Mouse (Mus musculus): ENCODE results near the gene Mlec.

DNA sequence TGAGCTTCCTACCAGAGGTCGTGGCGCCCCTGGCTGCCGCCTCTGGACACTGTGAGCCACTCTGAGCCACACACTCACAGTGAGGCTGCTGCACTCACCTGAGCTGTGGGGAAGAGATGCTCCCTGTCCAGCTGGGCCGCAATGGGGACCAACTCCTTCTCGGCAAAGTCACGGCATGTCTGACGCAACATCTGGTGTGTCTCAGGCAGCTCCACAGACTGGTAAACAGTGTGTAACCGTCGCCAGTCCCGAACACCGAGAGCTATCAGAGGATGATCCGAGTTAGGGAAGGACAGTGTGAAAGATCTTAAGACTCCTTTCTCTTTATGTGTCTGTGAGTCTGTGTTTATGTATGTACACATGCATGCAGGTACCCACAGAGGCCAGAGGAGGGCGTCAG is 40.5 kb downstream of the Mlec start:
- TF ChIP-seq POLR2A (IDR thresholded peaks at IDR 0.05; ENCODE audit: low read depth, low read length) (no peak), CTCF (IDR thresholded peaks at IDR 0.05; ENCODE audit: extremely low read depth, insufficient read depth, insufficient read length, insufficient replicate concordance) (no peak)
